Mouse (Mus musculus): Measurements from ENCODE around the gene Serpinb7. TPM values are rescaled to one million over a fixed set of nuclear protein-coding genes. Genes with fewer than 3 reads are reported as not detected.

The Serpinb7 gene
- not detected in 2 replicates for polyA plus RNA-seq (2014; fragmentation: Nextera tagmentation; extraction: Ambion mirVana)

- Histone ChIP-seq H3K4me1 (ENCODE audit: insufficient read depth) (no peaks in the 10 kb centered on the region), H3K9me3 (ENCODE audit: low read depth, low read length) (no peaks in the 10 kb centered on the region), H3K4me2 (no peak within 1 kb of the TSS), H3K4me3 (ENCODE audit: low read depth, low read length) (no peak within 1 kb of the TSS), H3K27me3 (ENCODE audit: insufficient read depth, low read length) (no peaks in the 10 kb centered on the region), H3K9ac (no peak within 1 kb of the TSS), H3K36me3 (ENCODE audit: insufficient read depth) (no peaks in the 10 kb centered on the region), H3K27ac (ENCODE audit: low read depth) (no peak within 1 kb of the TSS)
- ATAC-seq (ENCODE audit: insufficient read depth) (no peak), DNase-seq (no peak)
- WGBS = 74% methylated on average over 3 of the region's 3 CpGs
- no peak for TF ChIP-seq CTCF (IDR thresholded peaks at IDR 0.05; ENCODE audit: low read depth)
Observed at GRCm38 (mm10) chr1:107399355-107399754, at the start of gene Serpinb7. Serpinb7 (plus strand) TSS chr1:107399655.

DNA sequence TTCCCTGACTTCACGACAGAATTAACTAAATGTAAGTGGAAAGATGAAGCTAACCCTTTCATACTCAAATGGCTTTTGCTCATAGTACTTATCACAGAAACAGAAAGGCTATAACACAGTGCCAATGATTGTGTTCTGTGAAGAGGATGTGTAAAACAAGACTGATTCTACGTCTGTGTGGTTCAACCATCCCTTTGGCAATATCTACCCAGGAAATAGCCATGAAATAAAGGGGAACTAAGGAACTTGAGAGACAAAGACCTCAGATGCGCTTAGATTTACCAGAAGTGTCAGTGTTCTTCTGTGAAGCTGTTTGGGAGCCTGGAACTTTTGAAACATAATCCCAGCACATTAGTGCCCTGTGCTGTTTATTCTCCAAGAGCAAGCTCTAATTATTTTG is 49.1 kb upstream of the Serpinb7 start:
- Histone ChIP-seq H3K36me3 (ENCODE audit: insufficient read depth) (no peaks in the 10 kb centered on the region), H3K4me3 (ENCODE audit: low read depth, low read length) (no peak overlapping the region), H3K27me3 (ENCODE audit: insufficient read depth, low read length) (no peaks in the 10 kb centered on the region), H3K4me2 (no peak overlapping the region), H3K27ac (ENCODE audit: low read depth) (no peak overlapping the region), H3K9me3 (ENCODE audit: low read depth, low read length) (no peaks in the 10 kb centered on the region), H3K4me1 (ENCODE audit: insufficient read depth) (no peaks in the 10 kb centered on the region), H3K9ac (no peak overlapping the region)
- WGBS = 35% methylated on average over 3 of the region's 3 CpGs
- TF ChIP-seq CTCF (IDR thresholded peaks at IDR 0.05; ENCODE audit: low read depth) = no peak
- no peak for ATAC-seq (ENCODE audit: insufficient read depth)
- no peak for DNase-seq

- Histone ChIP-seq H3K4me2 (no peak overlapping the region), H3K36me3 (ENCODE audit: insufficient read depth) (no peaks in the 10 kb centered on the region), H3K9me3 (ENCODE audit: low read depth, low read length) (no peaks in the 10 kb centered on the region), H3K27ac (ENCODE audit: low read depth) (no peak overlapping the region), H3K27me3 (ENCODE audit: insufficient read depth, low read length) (no peaks in the 10 kb centered on the region), H3K4me1 (ENCODE audit: insufficient read depth) (no peaks in the 10 kb centered on the region), H3K4me3 (ENCODE audit: low read depth, low read length) (no peak overlapping the region), H3K9ac (no peak overlapping the region)
- ATAC-seq (ENCODE audit: insufficient read depth) (no peak), DNase-seq (no peak)
- 45% methylated on average over 2 of the region's 2 CpGs for WGBS
- no peak for TF ChIP-seq CTCF (IDR thresholded peaks at IDR 0.05; ENCODE audit: low read depth)
Observed at GRCm38 (mm10) chr1:107351115-107351514, 48.3 kb upstream of the Serpinb7 start.

GRCm38 (mm10) chr1:107353046-107353445 is 46.4 kb upstream of the Serpinb7 start:
- peak; percentile 34; the same call in 1 of the 2 replicates for TF ChIP-seq CTCF (IDR thresholded peaks at IDR 0.05; ENCODE audit: low read depth)
- Histone ChIP-seq H3K4me2 (no peak overlapping the region), H3K9me3 (ENCODE audit: low read depth, low read length) (no peaks in the 10 kb centered on the region), H3K4me3 (ENCODE audit: low read depth, low read length) (no peak overlapping the region), H3K4me1 (ENCODE audit: insufficient read depth) (no peaks in the 10 kb centered on the region), H3K9ac (no peak overlapping the region), H3K36me3 (ENCODE audit: insufficient read depth) (no peaks in the 10 kb centered on the region), H3K27me3 (ENCODE audit: insufficient read depth, low read length) (no peaks in the 10 kb centered on the region), H3K27ac (ENCODE audit: low read depth) (no peak overlapping the region)
- DNase-seq (peak; percentile 7), ATAC-seq (ENCODE audit: insufficient read depth) (no peak)
- 35% methylated on average over 3 of the region's 3 CpGs for WGBS

- no peaks in the 10 kb centered on the region for H3K9me3 ChIP-seq (ENCODE audit: low read depth, low read length)
- no peak within 1 kb of the TSS for H3K27ac ChIP-seq (ENCODE audit: low read depth)
- 56% methylated on average over 1 of the region's 1 CpGs for WGBS
- no peak within 1 kb of the TSS for H3K4me3 ChIP-seq (ENCODE audit: low read depth, low read length)
- DNase-seq = no peak
- H3K4me1 ChIP-seq (ENCODE audit: insufficient read depth) = no peaks in the 10 kb centered on the region
- H3K9ac ChIP-seq = no peak within 1 kb of the TSS
- H3K36me3 ChIP-seq (ENCODE audit: insufficient read depth) = no peaks in the 10 kb centered on the region
- no peak within 1 kb of the TSS for H3K4me2 ChIP-seq
- H3K27me3 ChIP-seq (ENCODE audit: insufficient read depth, low read length) = no peaks in the 10 kb centered on the region
- TF ChIP-seq CTCF (IDR thresholded peaks at IDR 0.05; ENCODE audit: low read depth) = no peak
- no peak for ATAC-seq (ENCODE audit: insufficient read depth)
Observed at GRCm38 (mm10) chr1:107360898-107361297, 38.6 kb upstream of the Serpinb7 start, which contains the start of gene Serpinb11. Serpinb11 (plus strand) TSS chr1:107361198.

GRCm38 (mm10) chr1:107365973-107366372 is 33.5 kb upstream of the Serpinb7 start:
- WGBS = 63% methylated on average over 7 of the region's 7 CpGs
- no peaks in the 10 kb centered on the region for H3K36me3 ChIP-seq (ENCODE audit: insufficient read depth)
- H3K9ac ChIP-seq = no peak overlapping the region
- DNase-seq = no peak
- no peaks in the 10 kb centered on the region for H3K9me3 ChIP-seq (ENCODE audit: low read depth, low read length)
- H3K27me3 ChIP-seq (ENCODE audit: insufficient read depth, low read length) = no peaks in the 10 kb centered on the region
- H3K4me2 ChIP-seq = no peak overlapping the region
- no peak for TF ChIP-seq CTCF (IDR thresholded peaks at IDR 0.05; ENCODE audit: low read depth)
- H3K27ac ChIP-seq (ENCODE audit: low read depth) = no peak overlapping the region
- no peaks in the 10 kb centered on the region for H3K4me1 ChIP-seq (ENCODE audit: insufficient read depth)
- no peak for ATAC-seq (ENCODE audit: insufficient read depth)
- no peak overlapping the region for H3K4me3 ChIP-seq (ENCODE audit: low read depth, low read length)

DNA sequence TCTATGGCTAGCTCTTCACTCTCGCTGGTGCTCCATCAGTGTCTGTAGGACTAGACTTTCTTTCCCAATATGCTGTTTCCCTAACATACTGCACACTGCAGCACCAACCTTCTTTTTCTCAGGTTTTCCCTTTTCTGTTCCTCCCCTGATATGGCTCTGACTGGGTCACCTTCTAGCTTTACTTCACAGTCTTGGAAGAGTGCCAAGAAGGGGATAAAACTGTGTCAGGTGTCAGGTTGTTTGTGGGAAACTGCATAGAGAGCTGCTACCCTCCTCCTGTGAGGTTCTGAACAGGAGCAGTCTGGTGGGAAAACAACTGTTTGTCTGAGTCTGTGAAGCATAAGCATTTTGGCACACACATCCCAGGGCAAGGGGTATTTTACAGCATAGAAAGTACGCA is 30.5 kb upstream of the Serpinb7 start:
- no peaks in the 10 kb centered on the region for H3K27me3 ChIP-seq (ENCODE audit: insufficient read depth, low read length)
- H3K27ac ChIP-seq (ENCODE audit: low read depth) = no peak overlapping the region
- H3K9me3 ChIP-seq (ENCODE audit: low read depth, low read length) = no peaks in the 10 kb centered on the region
- no peak overlapping the region for H3K4me3 ChIP-seq (ENCODE audit: low read depth, low read length)
- H3K36me3 ChIP-seq (ENCODE audit: insufficient read depth) = no peaks in the 10 kb centered on the region
- WGBS = 68% methylated on average over 2 of the region's 2 CpGs
- ATAC-seq (ENCODE audit: insufficient read depth) (no peak), DNase-seq (no peak)
- no peak overlapping the region for H3K4me2 ChIP-seq
- TF ChIP-seq CTCF (IDR thresholded peaks at IDR 0.05; ENCODE audit: low read depth) = no peak
- H3K4me1 ChIP-seq (ENCODE audit: insufficient read depth) = no peaks in the 10 kb centered on the region
- no peak overlapping the region for H3K9ac ChIP-seq

- no peak for DNase-seq
- no peak for TF ChIP-seq CTCF (IDR thresholded peaks at IDR 0.05; ENCODE audit: low read depth)
- no peak overlapping the region for H3K27ac ChIP-seq (ENCODE audit: low read depth)
- no peak overlapping the region for H3K9ac ChIP-seq
- no peaks in the 10 kb centered on the region for H3K4me1 ChIP-seq (ENCODE audit: insufficient read depth)
- WGBS = 31% methylated on average over 4 of the region's 4 CpGs
- ATAC-seq (ENCODE audit: insufficient read depth) = no peak
- no peaks in the 10 kb centered on the region for H3K27me3 ChIP-seq (ENCODE audit: insufficient read depth, low read length)
- no peaks in the 10 kb centered on the region for H3K9me3 ChIP-seq (ENCODE audit: low read depth, low read length)
- H3K4me2 ChIP-seq = no peak overlapping the region
- H3K36me3 ChIP-seq (ENCODE audit: insufficient read depth) = no peaks in the 10 kb centered on the region
- no peak overlapping the region for H3K4me3 ChIP-seq (ENCODE audit: low read depth, low read length)
Observed at GRCm38 (mm10) chr1:107376952-107377351, 22.5 kb upstream of the Serpinb7 start.

Measured in lung, embryonic 14.5 days (tissue).